Mouse (Mus musculus): ENCODE measurements around the gene Glis1. TPM values are rescaled to one million over a fixed set of nuclear protein-coding genes. Genes with fewer than 3 reads are reported as not detected.

Gene Glis1
- polyA plus RNA-seq, 1 experiment from 2014 or later = 5.6 TPM

DNA sequence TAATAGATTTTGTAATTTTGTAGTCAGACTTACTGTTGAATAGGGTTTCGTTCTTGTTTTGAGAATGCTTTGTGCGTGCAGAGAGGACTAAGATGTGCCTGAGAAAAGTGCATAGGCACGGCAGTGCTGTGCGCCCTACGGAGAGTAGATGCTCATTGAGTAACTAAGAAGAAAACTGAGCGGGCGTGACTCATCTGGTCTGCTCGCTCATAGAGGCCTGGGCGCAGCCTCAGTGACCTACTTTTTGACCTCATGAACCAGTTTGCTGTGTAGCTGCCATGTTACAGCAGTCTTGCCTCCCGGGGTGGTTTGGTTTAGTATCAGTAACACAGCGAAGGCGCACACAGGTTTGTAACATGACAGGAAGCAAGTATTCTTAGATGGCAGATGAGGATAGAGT lies 8.8 kb upstream of the Glis1 start:
- ATAC-seq (ENCODE audit: low FRiP score) = no peak
- Histone ChIP-seq H3K4me2 (replicated peaks) (no peak overlapping the region), H3K9me3 (ENCODE audit: control insufficient read depth, low read length) (no peaks in the 10 kb centered on the region), H3K4me3 (replicated peaks; ENCODE audit: low read length) (no peak overlapping the region), H3K27ac (no peak overlapping the region), H3K4me1 (replicated peaks; ENCODE audit: control insufficient read depth, insufficient read depth, low read length) (no peaks in the 10 kb centered on the region), H3K9ac (no peak overlapping the region), H3K36me3 (replicated peaks; ENCODE audit: control insufficient read depth, insufficient read depth) (no peaks in the 10 kb centered on the region), H3K27me3 (ENCODE audit: control insufficient read depth, insufficient read depth, low read length) (no peaks in the 10 kb centered on the region; the same call in 1 of the 2 replicates)
- whole genome bisulfite sequencing = 92% methylated on average over 12 of the region's 12 CpGs
- no peak for DNase-seq (ENCODE audit: low spot score)

DNA sequence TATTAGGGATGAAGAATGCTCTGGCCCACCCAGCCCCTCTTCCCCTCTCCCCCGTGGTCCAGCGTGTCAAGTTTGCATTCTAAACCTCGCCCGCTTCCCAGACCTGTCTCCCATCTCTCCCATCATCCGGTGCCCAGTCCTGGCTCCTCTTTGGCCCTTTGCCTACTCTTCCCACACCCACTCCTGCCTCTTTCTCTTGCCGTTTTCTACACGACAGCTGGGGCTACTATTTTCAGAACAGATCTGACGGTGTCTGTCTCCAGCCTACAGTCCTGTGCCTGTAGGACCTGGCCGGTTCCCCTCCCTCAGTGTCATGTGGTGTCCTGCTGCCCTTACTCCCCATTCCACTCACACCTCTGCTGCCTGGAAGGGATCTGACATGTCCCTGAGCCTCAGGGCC lies 7.8 kb upstream of the Glis1 start:
- Histone ChIP-seq H3K9me3 (ENCODE audit: control insufficient read depth, low read length) (no peaks in the 10 kb centered on the region), H3K27ac (no peak overlapping the region), H3K4me3 (replicated peaks; ENCODE audit: low read length) (no peak overlapping the region), H3K27me3 (ENCODE audit: control insufficient read depth, insufficient read depth, low read length) (no peaks in the 10 kb centered on the region), H3K4me1 (replicated peaks; ENCODE audit: control insufficient read depth, insufficient read depth, low read length) (no peaks in the 10 kb centered on the region), H3K4me2 (replicated peaks) (no peak overlapping the region), H3K9ac (no peak overlapping the region), H3K36me3 (replicated peaks; ENCODE audit: control insufficient read depth, insufficient read depth) (no peaks in the 10 kb centered on the region)
- 79% methylated on average over 9 of the region's 9 CpGs for WGBS
- DNase-seq (ENCODE audit: low spot score) = no peak
- ATAC-seq (ENCODE audit: low FRiP score) = no peak

DNA sequence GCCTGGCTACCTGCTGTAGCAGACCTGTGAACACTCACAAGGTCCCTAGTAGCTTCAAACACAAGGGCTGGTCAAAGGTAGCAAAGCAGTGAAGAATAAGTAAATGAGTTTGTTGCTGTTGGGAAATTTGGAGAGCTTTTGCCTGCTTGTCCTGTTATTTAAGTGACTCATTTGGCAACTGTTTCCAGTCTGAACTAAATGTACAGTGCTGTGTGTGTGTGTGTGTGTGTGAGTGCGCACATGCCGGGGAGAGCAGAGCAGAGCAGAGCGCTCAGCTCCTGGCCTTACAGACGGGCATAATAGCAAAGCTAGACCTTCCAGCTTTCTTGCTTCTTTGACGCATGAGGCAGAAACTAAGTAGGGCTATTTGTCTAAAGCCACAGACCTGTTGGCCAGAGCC lies 1.7 kb upstream of the Glis1 start:
- Histone ChIP-seq H3K9ac (no peak overlapping the region), H3K36me3 (replicated peaks; ENCODE audit: control insufficient read depth, insufficient read depth) (no peaks in the 10 kb centered on the region), H3K27me3 (ENCODE audit: control insufficient read depth, insufficient read depth, low read length) (peaks cover 50% of the 10 kb centered on the region), H3K4me1 (replicated peaks; ENCODE audit: control insufficient read depth, insufficient read depth, low read length) (peaks cover 10% of the 10 kb centered on the region), H3K9me3 (ENCODE audit: control insufficient read depth, low read length) (no peaks in the 10 kb centered on the region), H3K4me2 (replicated peaks) (no peak overlapping the region), H3K27ac (no peak overlapping the region), H3K4me3 (replicated peaks; ENCODE audit: low read length) (no peak overlapping the region)
- DNase-seq (ENCODE audit: low spot score) (no peak), ATAC-seq (ENCODE audit: low FRiP score) (no peak)
- 85% methylated on average over 5 of the region's 5 CpGs for WGBS

DNA sequence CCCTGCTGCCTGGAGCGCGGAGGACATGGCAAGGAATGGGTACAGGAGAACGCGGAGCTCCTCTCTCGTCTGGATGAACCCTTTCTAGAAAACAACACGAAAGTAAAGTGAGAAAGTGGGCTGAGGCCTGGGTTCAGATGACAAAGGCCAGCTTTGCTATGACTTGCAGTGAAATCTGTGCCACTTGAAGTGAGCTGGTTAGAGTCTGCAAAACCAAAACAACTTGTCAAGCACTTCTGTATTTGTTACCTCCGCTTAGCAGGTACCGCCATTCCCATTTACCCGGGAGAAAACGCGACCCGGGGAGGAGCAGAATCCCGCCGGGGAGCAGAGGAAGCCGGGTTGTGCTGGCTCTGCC lies 414 bp upstream of the Glis1 start:
- Histone ChIP-seq H3K27ac (no peak overlapping the region), H3K4me2 (replicated peaks) (peak overlapping the region; percentile 96), H3K36me3 (replicated peaks; ENCODE audit: control insufficient read depth, insufficient read depth) (no peaks in the 10 kb centered on the region), H3K9ac (peak overlapping the region; percentile 70), H3K27me3 (ENCODE audit: control insufficient read depth, insufficient read depth, low read length) (peaks cover 61% of the 10 kb centered on the region), H3K4me1 (replicated peaks; ENCODE audit: control insufficient read depth, insufficient read depth, low read length) (peaks cover 10% of the 10 kb centered on the region), H3K9me3 (ENCODE audit: control insufficient read depth, low read length) (no peaks in the 10 kb centered on the region), H3K4me3 (replicated peaks; ENCODE audit: low read length) (peak overlapping the region; percentile 73)
- 9% methylated on average over 15 of the region's 15 CpGs for WGBS
- ATAC-seq (ENCODE audit: low FRiP score) (no peak), DNase-seq (ENCODE audit: low spot score) (no peak)

DNA sequence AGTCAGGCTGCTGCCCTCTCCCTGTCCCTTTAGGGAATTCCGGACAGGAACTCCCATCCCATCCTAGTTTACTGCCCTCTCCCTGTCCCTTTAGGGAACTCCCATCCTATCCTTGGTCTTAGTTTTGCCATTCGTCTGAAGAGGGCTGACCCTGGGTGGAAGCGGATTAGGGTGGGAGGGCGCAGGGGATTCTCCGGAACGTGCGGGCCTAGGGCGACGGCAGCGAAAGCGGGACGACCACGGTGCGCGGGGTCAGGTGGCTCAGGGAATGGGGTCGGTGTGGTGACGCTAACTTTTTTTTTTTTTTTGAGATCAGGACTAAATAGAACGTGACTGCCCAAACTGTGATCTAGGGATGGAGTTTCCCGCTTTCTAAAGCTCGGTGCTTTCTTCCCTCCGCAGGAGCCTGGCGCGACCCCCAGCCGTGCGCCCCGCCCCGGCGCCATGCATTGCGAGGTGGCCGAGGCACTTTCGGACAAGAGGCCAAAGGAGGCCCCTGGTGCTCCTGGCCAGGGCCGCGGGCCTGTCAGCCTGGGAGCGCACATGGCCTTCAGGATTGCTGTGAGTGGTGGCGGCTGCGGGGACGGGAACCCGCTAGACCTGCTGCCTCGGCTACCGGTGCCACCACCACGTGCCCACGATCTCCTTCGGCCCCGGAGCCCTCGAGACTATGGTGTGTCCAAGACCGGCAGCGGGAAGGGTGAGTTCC lies 1.0 kb downstream of the Glis1 start:
- Histone ChIP-seq H3K4me1 (replicated peaks; ENCODE audit: control insufficient read depth, insufficient read depth, low read length) (peaks cover 10% of the 10 kb centered on the region), H3K36me3 (replicated peaks; ENCODE audit: control insufficient read depth, insufficient read depth) (no peaks in the 10 kb centered on the region), H3K27me3 (ENCODE audit: control insufficient read depth, insufficient read depth, low read length) (peaks cover 67% of the 10 kb centered on the region), H3K4me3 (replicated peaks; ENCODE audit: low read length) (peak overlapping the region; percentile 73), H3K27ac (no peak overlapping the region), H3K9me3 (ENCODE audit: control insufficient read depth, low read length) (no peaks in the 10 kb centered on the region), H3K9ac (peak overlapping the region; percentile 70), H3K4me2 (replicated peaks) (peak overlapping the region; percentile 96)
- DNase-seq (ENCODE audit: low spot score) (no peak), ATAC-seq (ENCODE audit: low FRiP score) (0 out of 2 replicates have a peak, but pooled peaks have one; percentile 8)
- 2% methylated on average over 47 of the region's 47 CpGs for WGBS

DNA sequence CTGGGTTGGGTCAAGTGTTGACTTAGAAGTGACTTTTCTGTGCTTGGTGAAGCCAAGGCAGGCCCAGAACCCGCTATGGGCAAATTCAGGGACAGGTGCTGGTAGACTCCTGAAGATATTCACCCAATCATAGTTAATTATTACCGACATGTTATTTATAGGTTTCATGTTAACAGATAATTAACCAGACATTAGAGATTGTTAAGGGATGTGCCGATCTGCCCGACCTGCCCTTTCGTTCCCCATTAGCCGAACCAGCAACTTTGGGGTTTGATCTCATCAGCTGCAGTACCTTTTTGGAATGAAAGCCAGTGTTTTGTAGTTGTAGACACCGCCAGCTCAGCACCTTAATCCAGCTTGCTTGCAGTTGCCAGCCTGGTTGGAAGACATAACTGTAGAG lies 2.1 kb downstream of the Glis1 start:
- Histone ChIP-seq H3K27me3 (ENCODE audit: control insufficient read depth, insufficient read depth, low read length) (peaks cover 76% of the 10 kb centered on the region), H3K9me3 (ENCODE audit: control insufficient read depth, low read length) (no peaks in the 10 kb centered on the region), H3K36me3 (replicated peaks; ENCODE audit: control insufficient read depth, insufficient read depth) (no peaks in the 10 kb centered on the region), H3K4me2 (replicated peaks) (no peak overlapping the region), H3K27ac (no peak overlapping the region), H3K4me1 (replicated peaks; ENCODE audit: control insufficient read depth, insufficient read depth, low read length) (peaks cover 10% of the 10 kb centered on the region), H3K4me3 (replicated peaks; ENCODE audit: low read length) (peak overlapping the region; percentile 73; the same call in 1 of the 2 replicates), H3K9ac (no peak overlapping the region)
- ATAC-seq (ENCODE audit: low FRiP score) = no peak
- no peak for DNase-seq (ENCODE audit: low spot score)
- WGBS = 87% methylated on average over 7 of the region's 7 CpGs

DNA sequence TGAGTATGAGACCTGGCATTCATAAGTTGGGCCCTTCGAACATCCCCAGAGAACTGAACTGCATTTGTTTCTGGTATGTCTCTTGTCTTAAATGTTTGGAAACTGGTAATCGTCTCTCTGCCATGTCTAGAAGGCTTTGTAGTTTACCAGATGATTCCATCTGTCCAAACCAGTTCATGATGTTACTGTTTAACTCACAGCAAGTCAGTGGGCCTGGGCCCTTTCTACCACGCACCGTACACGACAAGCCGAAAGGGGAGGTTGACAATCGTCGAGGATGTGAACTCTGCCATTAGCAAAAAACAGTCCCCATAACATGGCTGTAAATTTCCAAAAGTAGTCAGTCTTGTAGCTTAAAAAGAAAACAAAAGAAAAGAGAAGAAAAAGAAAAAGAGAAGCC lies 4.3 kb downstream of the Glis1 start:
- Histone ChIP-seq H3K36me3 (replicated peaks; ENCODE audit: control insufficient read depth, insufficient read depth) (no peaks in the 10 kb centered on the region), H3K27ac (no peak overlapping the region), H3K9me3 (ENCODE audit: control insufficient read depth, low read length) (no peaks in the 10 kb centered on the region), H3K27me3 (ENCODE audit: control insufficient read depth, insufficient read depth, low read length) (peaks cover 68% of the 10 kb centered on the region), H3K4me1 (replicated peaks; ENCODE audit: control insufficient read depth, insufficient read depth, low read length) (peaks cover 13% of the 10 kb centered on the region), H3K4me3 (replicated peaks; ENCODE audit: low read length) (no peak overlapping the region), H3K9ac (no peak overlapping the region), H3K4me2 (replicated peaks) (no peak overlapping the region)
- DNase-seq (ENCODE audit: low spot score) (no peak), ATAC-seq (ENCODE audit: low FRiP score) (no peak)
- 89% methylated on average over 8 of the region's 8 CpGs for WGBS

DNA sequence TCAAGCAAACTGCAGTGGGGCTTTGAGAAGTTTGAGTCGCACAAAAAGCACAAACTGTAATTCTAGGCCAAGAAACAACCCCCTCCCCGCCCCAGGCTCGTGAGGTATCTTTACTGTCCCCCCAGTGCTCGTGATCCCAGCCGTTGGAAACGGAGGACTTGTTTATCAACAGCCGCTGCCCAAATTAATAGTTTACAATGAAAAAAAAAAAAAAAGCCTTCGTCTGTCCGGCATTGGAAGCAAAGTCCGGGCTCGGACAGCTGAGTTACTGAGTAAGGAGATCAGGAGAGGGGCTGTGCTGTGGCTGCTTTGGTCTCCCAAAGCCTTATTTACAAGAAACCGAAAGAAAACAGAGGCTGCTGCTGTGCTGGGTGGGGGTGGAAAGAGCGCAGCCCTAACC lies 5.9 kb downstream of the Glis1 start:
- no peak overlapping the region for H3K9ac ChIP-seq
- no peaks in the 10 kb centered on the region for H3K9me3 ChIP-seq (ENCODE audit: control insufficient read depth, low read length)
- WGBS = 27% methylated on average over 13 of the region's 13 CpGs
- no peak for ATAC-seq (ENCODE audit: low FRiP score)
- peaks cover 55% of the 10 kb centered on the region for H3K27me3 ChIP-seq (ENCODE audit: control insufficient read depth, insufficient read depth, low read length)
- peaks cover 10% of the 10 kb centered on the region for H3K4me1 ChIP-seq (replicated peaks; ENCODE audit: control insufficient read depth, insufficient read depth, low read length)
- H3K4me2 ChIP-seq (replicated peaks) = peak overlapping the region; percentile 20
- no peak for DNase-seq (ENCODE audit: low spot score)
- H3K36me3 ChIP-seq (replicated peaks; ENCODE audit: control insufficient read depth, insufficient read depth) = no peaks in the 10 kb centered on the region
- H3K27ac ChIP-seq = no peak overlapping the region
- H3K4me3 ChIP-seq (replicated peaks; ENCODE audit: low read length) = no peak overlapping the region

DNA sequence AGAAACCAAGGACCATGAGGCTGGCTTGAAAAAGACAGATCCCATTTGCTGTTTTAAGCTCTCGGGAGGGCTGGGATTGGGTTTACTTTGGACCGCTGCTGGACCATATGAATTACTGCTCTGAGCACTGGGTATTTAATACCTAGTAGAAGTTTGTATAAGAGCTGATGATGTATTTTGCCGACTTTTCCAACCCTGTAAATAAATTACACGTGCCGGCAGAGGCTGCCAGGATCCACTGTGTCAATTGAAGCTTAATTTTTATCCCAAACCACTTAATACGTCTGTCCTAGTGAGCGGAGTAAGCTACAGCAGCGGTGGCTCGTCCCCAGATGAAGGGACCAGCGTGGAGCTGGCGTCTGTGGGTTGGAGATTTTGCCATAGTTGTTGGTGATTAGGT lies 7.9 kb downstream of the Glis1 start:
- WGBS = 70% methylated on average over 11 of the region's 11 CpGs
- Histone ChIP-seq H3K27ac (no peak overlapping the region), H3K9me3 (ENCODE audit: control insufficient read depth, low read length) (no peaks in the 10 kb centered on the region), H3K4me2 (replicated peaks) (no peak overlapping the region), H3K27me3 (ENCODE audit: control insufficient read depth, insufficient read depth, low read length) (peaks cover 36% of the 10 kb centered on the region), H3K4me1 (replicated peaks; ENCODE audit: control insufficient read depth, insufficient read depth, low read length) (0 out of 2 replicates have a peak, but pooled peaks cover 4% of the 10 kb centered on the region), H3K36me3 (replicated peaks; ENCODE audit: control insufficient read depth, insufficient read depth) (no peaks in the 10 kb centered on the region), H3K9ac (no peak overlapping the region), H3K4me3 (replicated peaks; ENCODE audit: low read length) (no peak overlapping the region)
- ATAC-seq (ENCODE audit: low FRiP score) = no peak
- DNase-seq (ENCODE audit: low spot score) = no peak
